Mouse (Mus musculus) cerebellum, adult 2 months (tissue): ENCODE data around the gene Astn2. TPM values are rescaled to one million over a fixed set of nuclear protein-coding genes. Genes with fewer than 3 reads are reported as not detected.
A peak's percentile ranks its signal among the peaks of the same experiment; 100 is the strongest.

ENCODE experiments used
- DNase-seq, 2 experiments: peaks; one replicate each; pipeline ENCODE4 v3.0.0; 2021
- H3K27ac ChIP-seq: fragments of 200-500 bp; 2 replicates; pipeline ENCODE4 v1.5.1; 2012; ENCODE audit warnings: low read length, control low read depth, inconsistent platforms; ENCODE audit not compliant: insufficient read depth
- H3K27me3 ChIP-seq: fragments of 200-500 bp; 2 replicates; pipeline ENCODE4 v1.6.1; 2012; ENCODE audit warnings: inconsistent platforms, mild to moderate bottlenecking, low read length, moderate library complexity; ENCODE audit not compliant: control insufficient read depth, insufficient read depth
- H3K4me1 ChIP-seq: fragments of 200-500 bp; 2 replicates; pipeline ENCODE4 v1.6.1; 2011; ENCODE audit warnings: low read length; ENCODE audit not compliant: control insufficient read depth, insufficient read depth
- H3K4me3 ChIP-seq: fragments of 200-500 bp; replicated peaks from 2 replicates; pipeline ENCODE3; 2011; ENCODE audit warnings: mild to moderate bottlenecking, low read depth, low read length, control low read depth; ENCODE audit not compliant: insufficient read depth
- CTCF ChIP-seq: fragments of 200-500 bp; IDR thresholded peaks from 2 replicates; pipeline ENCODE4 v1.5.1; 2011; ENCODE audit warnings: low read depth, mild to moderate bottlenecking, control low read depth, low read length, moderate library complexity, borderline replicate concordance; ENCODE audit not compliant: insufficient read depth
- POLR2A ChIP-seq: fragments of 200-500 bp; IDR thresholded peaks from 2 replicates; pipeline ENCODE4 v1.6.1; 2011; ENCODE audit warnings: low read length, control low read depth, borderline replicate concordance; ENCODE audit not compliant: insufficient read depth
- WGBS: fragments of 180-500 bp; shearing (Covaris S2); methylation state at CpG from one replicate; pipeline ENCODE4 v1.1.7; 2018; 5-methylcytosine and 5-hydroxymethylcytosine counted together
- polyA plus RNA-seq: library from polyadenylated mRNA; depleted of rRNA; stranded (reverse); fragments of >200 nt; gene quantifications from 2 replicates; pipeline ENCODE4 v1.2.3, GENCODE M21; 2012

Gene Astn2
- polyA plus RNA-seq, 1 experiment = 56.9 TPM

GRCm38 (mm10) chr4:66146546-66146945, 257.9 kb downstream of the Astn2 start:
- WGBS = 35% methylated on average over 5 of the region's 5 CpGs
- H3K27ac ChIP-seq = no peak overlapping the region
- no peak for TF ChIP-seq POLR2A
- TF ChIP-seq CTCF = no peak
- DNase-seq = peak in 1 of 2 experiments; percentile 71
- no peaks in the 10 kb centered on the region for H3K27me3 ChIP-seq
- H3K4me3 ChIP-seq = no peak overlapping the region
- peaks cover 16% of the 10 kb centered on the region; the same call in 1 of the 2 replicates for H3K4me1 ChIP-seq

- Histone ChIP-seq H3K4me1 (peaks cover 10% of the 10 kb centered on the region), H3K27me3 (no peaks in the 10 kb centered on the region), H3K4me3 (no peak overlapping the region), H3K27ac (no peak overlapping the region)
- WGBS = 32% methylated on average over 3 of the region's 3 CpGs
- peak in 1 of 2 experiments; percentile 56 for DNase-seq
- TF ChIP-seq CTCF (no peak), POLR2A (no peak)
Measured at GRCm38 (mm10) chr4:66126181-66126580, 278.2 kb downstream of the Astn2 start.

GRCm38 (mm10) chr4:66122766-66123358, 281.5 kb downstream of the Astn2 start:
- DNase-seq = peak; percentile 47 to 64

GRCm38 (mm10) chr4:66114243-66114642, 290.2 kb downstream of the Astn2 start:
- Histone ChIP-seq H3K4me3 (no peak overlapping the region), H3K4me1 (peaks cover 7% of the 10 kb centered on the region), H3K27me3 (no peaks in the 10 kb centered on the region), H3K27ac (no peak overlapping the region)
- peak; percentile 76 to 91 for DNase-seq
- WGBS = 15% methylated on average over 2 of the region's 2 CpGs
- TF ChIP-seq CTCF (peak; percentile 38; the same call in 1 of the 2 replicates), POLR2A (no peak)

More at GRCm38 (mm10) chr4:66122766-66123358, 281.5 kb downstream of the Astn2 start:
- Histone ChIP-seq H3K27ac (no peak overlapping the region; the same call in 1 of the 2 replicates), H3K4me1 (peaks cover 13% of the 10 kb centered on the region), H3K4me3 (no peak overlapping the region), H3K27me3 (no peaks in the 10 kb centered on the region)
- WGBS = 14% methylated on average over 7 of the region's 7 CpGs
- TF ChIP-seq POLR2A (no peak), CTCF (no peak)

GRCm38 (mm10) chr4:66102037-66102436, 302.4 kb downstream of the Astn2 start:
- H3K4me3 ChIP-seq = no peak overlapping the region
- no peaks in the 10 kb centered on the region for H3K27me3 ChIP-seq
- H3K27ac ChIP-seq = no peak overlapping the region
- WGBS = 72% methylated on average over 5 of the region's 5 CpGs
- TF ChIP-seq CTCF (no peak), POLR2A (no peak)
- no peaks in the 10 kb centered on the region for H3K4me1 ChIP-seq
- DNase-seq = no peak

GRCm38 (mm10) chr4:66097629-66098028, 306.8 kb downstream of the Astn2 start:
- no peak for TF ChIP-seq CTCF
- no peak for TF ChIP-seq POLR2A
- peak in 1 of 2 experiments; percentile 14 for DNase-seq
- Histone ChIP-seq H3K27me3 (no peaks in the 10 kb centered on the region), H3K27ac (no peak overlapping the region), H3K4me1 (no peaks in the 10 kb centered on the region; the same call in 1 of the 2 replicates), H3K4me3 (no peak overlapping the region)
- WGBS = 73% methylated on average over 1 of the region's 1 CpGs

- TF ChIP-seq CTCF (no peak), POLR2A (no peak)
- Histone ChIP-seq H3K27ac (no peak overlapping the region), H3K4me3 (no peak overlapping the region), H3K27me3 (no peaks in the 10 kb centered on the region), H3K4me1 (no peaks in the 10 kb centered on the region; the same call in 1 of the 2 replicates)
- WGBS = 10% methylated on average over 2 of the region's 2 CpGs
- DNase-seq = peak in 1 of 2 experiments; percentile 64
Measured at GRCm38 (mm10) chr4:66096104-66096503, 308.3 kb downstream of the Astn2 start.

- H3K4me1 ChIP-seq = peaks cover 3% of the 10 kb centered on the region; the same call in 1 of the 2 replicates
- no peak for DNase-seq
- TF ChIP-seq CTCF (no peak), POLR2A (no peak)
Measured at GRCm38 (mm10) chr4:66057161-66057560, 347.2 kb downstream of the Astn2 start.

More at GRCm38 (mm10) chr4:66057161-66057560, 347.2 kb downstream of the Astn2 start:
- Histone ChIP-seq H3K27me3 (no peaks in the 10 kb centered on the region), H3K4me3 (no peak overlapping the region), H3K27ac (no peak overlapping the region)
